Mouse (Mus musculus) stomach, embryonic 15.5 days (tissue): ENCODE measurements at regions not wholly inside any gene's neighbourhood (a gene's known extent, or its start where the extent isn't known, plus 50 kb on each side); places are given as distances from the start of the nearest gene placed in this dataset.

Source experiments
- ATAC-seq: fragments of 200-750 bp; cut with Nextera tagmentation; 2 replicates; pipeline ENCODE4 v1.8.0; 2017; ENCODE audit warnings: low read depth, moderate number of reproducible peaks, moderate TSS enrichment; ENCODE audit not compliant: insufficient read depth, low FRiP score
- H3K27ac ChIP-seq: fragments of 300-500 bp; sonication (generic); 2 replicates; pipeline ENCODE4 v1.5.1; 2015; ENCODE audit warnings: mild to moderate bottlenecking, inconsistent platforms
- H3K27me3 ChIP-seq: fragments of 300-500 bp; sonication (generic); replicated peaks from 2 replicates; pipeline ENCODE4 v1.6.1; 2015; ENCODE audit warnings: inconsistent platforms
- H3K36me3 ChIP-seq: fragments of 300-500 bp; sonication (generic); 2 replicates; pipeline ENCODE4 v1.6.1; 2015; ENCODE audit warnings: inconsistent platforms
- H3K4me1 ChIP-seq: fragments of 300-500 bp; sonication (generic); 2 replicates; pipeline ENCODE4 v1.6.1; 2015; ENCODE audit warnings: inconsistent platforms
- H3K4me2 ChIP-seq: fragments of 300-500 bp; sonication (generic); 2 replicates; pipeline ENCODE4 v1.6.1; 2015; ENCODE audit warnings: mild to moderate bottlenecking, inconsistent platforms
- H3K4me3 ChIP-seq: fragments of 300-500 bp; sonication (generic); replicated peaks from 2 replicates; pipeline ENCODE4 v1.5.1; 2015; ENCODE audit warnings: inconsistent platforms
- H3K9ac ChIP-seq: fragments of 300-500 bp; sonication (generic); 2 replicates; pipeline ENCODE4 v1.6.1; 2015; ENCODE audit warnings: inconsistent platforms
- H3K9me3 ChIP-seq: fragments of 300-500 bp; sonication (generic); 2 replicates; pipeline ENCODE4 v1.6.1; 2016; ENCODE audit warnings: inconsistent platforms
- WGBS: fragments of 180-500 bp; shearing (Covaris S2); methylation state at CpG from one replicate; pipeline ENCODE4 v1.1.7; 2015; 5-methylcytosine and 5-hydroxymethylcytosine counted together

DNA sequence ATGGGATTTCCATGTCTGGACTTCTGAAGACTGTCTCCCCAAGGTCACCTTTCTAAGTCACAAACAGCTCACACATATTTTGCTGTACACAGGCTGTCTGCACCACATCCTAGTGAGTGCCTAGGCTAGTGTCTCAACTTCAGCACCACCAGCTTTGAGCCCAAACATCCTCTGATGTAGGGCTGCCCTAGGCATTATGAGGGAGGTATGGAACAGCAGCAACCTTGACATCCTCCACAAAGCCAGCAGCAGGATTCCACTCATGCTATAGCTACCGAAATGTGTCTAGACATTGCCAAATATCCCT is 111.6 kb downstream of the Nufip1 start:
- WGBS: 89% methylated on average over 1 of the region's 1 CpGs
- Histone ChIP-seq H3K4me2 (no peak overlapping the region), H3K36me3 (no peaks in the 10 kb centered on the region), H3K27me3 (no peaks in the 10 kb centered on the region), H3K4me1 (peaks cover 10% of the 10 kb centered on the region; the same call in 1 of the 2 replicates), H3K9me3 (no peaks in the 10 kb centered on the region), H3K4me3 (no peak overlapping the region), H3K9ac (no peak overlapping the region), H3K27ac (peak overlapping the region; percentile 72; the same call in 1 of the 2 replicates)
- ATAC-seq: no peak

DNA sequence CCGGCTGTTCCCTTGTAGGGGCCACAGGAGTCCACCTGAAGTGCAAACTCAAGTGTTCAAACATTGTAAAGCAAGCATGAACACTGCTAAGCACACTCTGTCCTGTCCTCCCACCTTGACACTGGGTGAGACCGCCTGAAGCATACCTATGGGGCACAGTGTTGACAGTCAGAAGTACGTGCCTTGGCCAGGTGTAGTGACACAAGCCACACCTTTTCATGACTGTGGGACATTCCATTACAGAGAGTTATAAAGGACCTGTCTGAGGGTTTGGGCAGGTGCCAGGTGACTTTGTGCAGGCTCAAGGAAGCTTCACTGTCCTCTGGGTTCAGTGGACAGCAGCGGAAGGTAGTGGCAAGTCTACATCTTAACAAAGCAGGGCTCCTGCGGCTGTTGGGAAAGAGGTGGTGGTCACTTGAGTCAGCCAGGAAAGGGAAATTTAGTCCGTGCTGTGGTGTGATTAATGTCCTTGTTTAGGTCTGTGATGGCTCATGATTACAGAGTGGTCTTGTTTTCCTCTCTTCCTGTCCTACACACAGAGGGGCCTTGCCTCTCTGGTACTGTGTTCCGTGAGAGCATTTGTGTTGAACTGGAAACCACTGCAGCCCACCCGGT is 112.5 kb downstream of the Nufip1 start:
- peaks cover 10% of the 10 kb centered on the region; the same call in 1 of the 2 replicates for H3K4me1 ChIP-seq
- H3K9me3 ChIP-seq: no peaks in the 10 kb centered on the region
- peak; percentile 90 for ATAC-seq
- H3K27me3 ChIP-seq: no peaks in the 10 kb centered on the region
- H3K9ac ChIP-seq: no peak overlapping the region
- H3K27ac ChIP-seq: peak overlapping the region; percentile 72
- no peak overlapping the region for H3K4me2 ChIP-seq
- no peaks in the 10 kb centered on the region for H3K36me3 ChIP-seq
- H3K4me3 ChIP-seq: no peak overlapping the region
- WGBS: 51% methylated on average over 8 of the region's 8 CpGs

DNA sequence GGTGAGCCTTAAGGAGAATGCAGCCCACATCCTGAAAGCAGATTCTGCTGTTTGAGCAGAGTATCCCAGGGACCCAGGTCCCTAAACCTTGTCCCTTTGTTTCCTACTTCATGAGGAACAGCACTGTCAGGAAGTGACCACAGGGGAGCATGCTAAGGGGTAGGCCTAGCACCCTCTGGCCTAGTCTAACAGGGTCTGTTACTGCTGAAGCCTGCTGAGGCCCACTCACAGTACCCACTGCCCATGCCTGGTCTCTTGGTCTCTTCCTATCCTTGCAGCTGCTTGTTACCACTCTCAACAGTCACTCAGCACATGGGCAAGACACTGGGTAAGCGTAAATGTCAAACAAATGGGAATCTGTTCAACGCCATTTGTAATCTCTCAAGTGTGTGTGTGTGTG is 113.2 kb downstream of the Nufip1 start:
- no peak overlapping the region for H3K9ac ChIP-seq
- no peak overlapping the region for H3K4me3 ChIP-seq
- no peaks in the 10 kb centered on the region for H3K36me3 ChIP-seq
- no peak for ATAC-seq
- 0 out of 2 replicates have a peak overlapping the region, but pooled peaks have one; percentile 69 for H3K27ac ChIP-seq
- no peaks in the 10 kb centered on the region for H3K9me3 ChIP-seq
- no peaks in the 10 kb centered on the region for H3K27me3 ChIP-seq
- 83% methylated on average over 2 of the region's 2 CpGs for WGBS
- H3K4me2 ChIP-seq: no peak overlapping the region
- peaks cover 10% of the 10 kb centered on the region; the same call in 1 of the 2 replicates for H3K4me1 ChIP-seq

DNA sequence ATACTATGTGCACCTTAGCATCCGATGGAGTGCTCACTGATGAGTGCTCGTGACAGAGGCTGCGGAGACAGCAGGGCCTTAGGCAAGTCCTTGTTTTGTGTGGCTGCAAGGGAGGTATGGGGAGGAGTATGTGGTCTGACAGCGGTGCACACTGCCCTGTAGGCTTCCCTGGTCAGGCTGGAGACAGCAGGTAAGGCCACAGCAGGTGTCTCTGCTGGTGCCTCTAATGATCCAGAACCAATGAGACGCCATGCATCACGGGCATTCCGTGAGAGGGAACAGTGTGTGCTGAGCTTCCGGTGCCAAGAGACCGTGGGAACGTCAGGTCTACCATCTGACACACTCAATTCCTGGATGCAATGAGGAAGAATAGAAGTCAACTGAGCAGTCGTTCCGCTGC is 114.8 kb downstream of the Nufip1 start:
- H3K4me1 ChIP-seq: peaks cover 10% of the 10 kb centered on the region; the same call in 1 of the 2 replicates
- 91% methylated on average over 12 of the region's 12 CpGs for WGBS
- no peak overlapping the region for H3K4me3 ChIP-seq
- no peak overlapping the region for H3K27ac ChIP-seq
- ATAC-seq: no peak
- H3K9me3 ChIP-seq: no peaks in the 10 kb centered on the region
- no peaks in the 10 kb centered on the region for H3K27me3 ChIP-seq
- no peak overlapping the region for H3K4me2 ChIP-seq
- no peak overlapping the region for H3K9ac ChIP-seq
- H3K36me3 ChIP-seq: no peaks in the 10 kb centered on the region

DNA sequence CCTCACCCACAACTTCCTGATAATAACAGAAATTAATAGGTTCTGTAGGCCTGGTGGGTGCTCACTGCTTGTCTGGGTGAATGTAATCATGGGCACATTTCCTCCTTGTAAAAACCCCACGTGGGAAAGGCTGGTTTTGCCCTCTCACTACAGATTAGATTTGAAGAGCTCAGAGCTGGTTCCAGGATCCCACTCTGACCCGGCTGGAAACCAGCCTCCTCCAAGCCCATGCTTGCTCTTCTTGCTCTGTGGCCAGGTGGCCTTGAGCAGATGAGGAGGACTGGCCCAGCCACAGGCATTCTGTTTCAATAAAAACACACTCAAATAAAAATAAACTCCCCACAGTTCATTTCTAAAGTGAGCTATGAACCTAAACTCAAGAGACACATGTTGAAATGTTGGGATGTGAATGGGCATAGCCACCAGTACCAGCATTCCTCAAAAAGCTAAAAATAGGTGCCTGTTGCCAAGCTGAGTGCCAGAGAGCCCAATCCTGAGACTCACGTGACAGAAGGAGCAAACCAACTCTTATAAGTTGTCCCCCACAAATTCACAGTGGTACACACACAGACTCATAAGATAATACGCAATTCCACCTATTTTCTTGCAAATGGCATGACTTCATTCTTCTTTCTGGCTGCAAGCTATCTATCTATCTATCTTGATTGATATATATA is 116.1 kb downstream of the Nufip1 start:
- no peaks in the 10 kb centered on the region for H3K27me3 ChIP-seq
- no peaks in the 10 kb centered on the region for H3K9me3 ChIP-seq
- H3K9ac ChIP-seq: no peak overlapping the region
- no peak overlapping the region for H3K4me2 ChIP-seq
- WGBS: 69% methylated on average over 4 of the region's 4 CpGs
- H3K36me3 ChIP-seq: no peaks in the 10 kb centered on the region
- H3K4me1 ChIP-seq: peaks cover 10% of the 10 kb centered on the region; the same call in 1 of the 2 replicates
- ATAC-seq: no peak
- no peak overlapping the region for H3K4me3 ChIP-seq
- no peak overlapping the region for H3K27ac ChIP-seq

DNA sequence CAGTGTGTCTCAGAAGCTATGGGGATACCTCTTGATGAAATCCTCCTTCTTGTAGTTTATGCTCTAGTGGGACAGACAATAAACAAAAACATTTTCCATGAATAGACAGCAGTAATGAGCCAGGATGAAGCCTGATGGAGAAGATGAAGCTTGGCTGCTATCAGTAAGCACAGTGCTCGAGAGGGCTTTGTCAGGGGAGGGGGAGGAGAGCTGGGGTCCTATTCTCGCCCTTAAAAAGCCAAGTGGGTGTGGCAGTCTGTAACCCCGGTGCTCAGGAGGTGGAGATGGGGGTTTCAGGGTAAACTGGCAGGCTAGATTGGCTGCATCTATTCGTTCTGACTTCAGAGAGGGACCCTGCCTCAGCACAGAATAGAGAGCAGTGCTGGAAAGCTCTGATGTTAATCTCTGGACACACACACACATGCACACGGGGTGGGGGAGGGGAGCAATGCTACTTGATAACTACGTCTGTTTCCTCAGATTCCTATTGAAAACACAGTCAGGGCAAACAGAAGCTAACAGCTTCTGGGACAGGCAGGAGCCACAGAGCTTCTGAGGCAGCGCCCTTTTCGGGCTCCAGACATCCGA is 118.4 kb downstream of the Nufip1 start:
- Histone ChIP-seq H3K4me3 (no peak overlapping the region), H3K9ac (no peak overlapping the region), H3K36me3 (no peaks in the 10 kb centered on the region), H3K4me1 (no peaks in the 10 kb centered on the region), H3K9me3 (no peaks in the 10 kb centered on the region), H3K27me3 (no peaks in the 10 kb centered on the region), H3K4me2 (no peak overlapping the region), H3K27ac (no peak overlapping the region)
- WGBS: 51% methylated on average over 9 of the region's 9 CpGs
- ATAC-seq: no peak

DNA sequence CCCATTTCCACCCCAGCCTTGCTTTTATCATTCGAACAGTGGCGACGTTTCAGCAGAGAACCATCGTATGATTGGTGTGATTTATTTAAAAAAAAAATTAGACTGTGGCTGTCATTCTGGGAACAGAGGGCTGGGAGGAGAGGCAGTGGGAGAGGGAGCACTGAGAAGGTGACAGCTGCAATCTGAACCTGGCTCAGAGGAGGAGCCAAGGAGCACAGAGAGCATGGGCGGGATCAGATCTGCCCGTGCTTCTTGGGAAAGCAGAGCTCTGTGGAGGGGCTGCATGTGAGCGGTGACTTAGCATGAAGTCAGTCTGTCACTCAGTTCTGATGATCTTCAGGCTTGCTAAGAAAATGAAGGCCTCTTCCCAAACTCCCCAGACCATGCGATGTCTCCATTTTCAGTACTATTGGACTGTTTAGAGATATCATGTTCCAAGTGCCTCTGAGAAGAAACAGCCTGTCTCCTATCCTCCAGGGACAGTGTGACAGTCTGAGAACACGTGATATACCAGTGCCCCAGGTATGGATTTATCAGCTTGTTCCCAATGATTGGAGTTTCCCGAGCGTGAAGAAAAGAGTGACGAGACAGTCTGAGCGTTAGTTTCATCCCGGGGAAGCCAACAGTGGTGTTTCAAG is 129.3 kb downstream of the Nufip1 start:
- Histone ChIP-seq H3K9ac (no peak overlapping the region), H3K36me3 (no peaks in the 10 kb centered on the region), H3K4me1 (peaks cover 11% of the 10 kb centered on the region), H3K27ac (no peak overlapping the region), H3K27me3 (no peaks in the 10 kb centered on the region), H3K9me3 (no peaks in the 10 kb centered on the region), H3K4me3 (no peak overlapping the region), H3K4me2 (no peak overlapping the region)
- WGBS: 80% methylated on average over 14 of the region's 14 CpGs
- no peak for ATAC-seq

DNA sequence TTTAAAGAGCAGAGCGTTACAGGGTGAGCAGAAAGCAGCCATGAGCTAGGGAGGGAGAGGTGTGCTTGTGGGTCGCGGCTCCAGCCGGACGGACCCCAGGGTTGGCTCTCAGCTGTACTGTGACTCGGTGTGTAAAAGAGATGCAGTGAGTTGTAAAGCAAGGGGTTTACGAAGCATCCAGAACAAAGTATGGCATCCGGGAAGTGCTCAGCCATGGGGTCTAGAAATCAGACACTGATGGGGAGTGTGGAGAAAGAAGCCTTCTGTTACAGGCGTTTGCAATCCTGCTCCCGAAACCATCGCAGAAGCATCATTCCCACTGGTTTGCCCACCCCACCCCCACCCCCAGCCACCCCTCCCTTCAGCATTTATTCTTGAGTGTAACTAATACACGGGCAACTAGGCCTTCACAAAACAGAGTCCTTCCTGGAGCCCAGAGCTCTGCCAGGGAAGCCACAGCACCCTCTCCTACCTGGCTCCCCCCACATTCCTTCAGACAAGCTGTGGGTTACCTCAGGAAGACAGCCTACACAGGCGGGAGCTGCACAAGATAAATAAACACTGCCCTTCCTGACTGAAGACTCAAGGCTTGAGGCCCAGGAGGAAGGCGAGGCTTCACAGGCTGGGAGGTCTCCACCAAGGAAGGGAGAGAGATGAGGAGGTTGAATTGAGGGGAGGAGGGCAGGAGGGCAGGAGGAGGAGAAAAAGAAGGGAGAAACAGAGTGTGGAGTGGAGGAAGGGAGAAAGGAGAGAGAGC is 133.1 kb downstream of the Nufip1 start:
- no peaks in the 10 kb centered on the region for H3K36me3 ChIP-seq
- H3K4me1 ChIP-seq: peaks cover 12% of the 10 kb centered on the region
- no peaks in the 10 kb centered on the region for H3K27me3 ChIP-seq
- 62% methylated on average over 14 of the region's 14 CpGs for WGBS
- H3K27ac ChIP-seq: no peak overlapping the region
- H3K9me3 ChIP-seq: no peaks in the 10 kb centered on the region
- H3K4me3 ChIP-seq: no peak overlapping the region
- no peak overlapping the region for H3K9ac ChIP-seq
- ATAC-seq: peak; percentile 48; the same call in 1 of the 2 replicates
- no peak overlapping the region for H3K4me2 ChIP-seq

DNA sequence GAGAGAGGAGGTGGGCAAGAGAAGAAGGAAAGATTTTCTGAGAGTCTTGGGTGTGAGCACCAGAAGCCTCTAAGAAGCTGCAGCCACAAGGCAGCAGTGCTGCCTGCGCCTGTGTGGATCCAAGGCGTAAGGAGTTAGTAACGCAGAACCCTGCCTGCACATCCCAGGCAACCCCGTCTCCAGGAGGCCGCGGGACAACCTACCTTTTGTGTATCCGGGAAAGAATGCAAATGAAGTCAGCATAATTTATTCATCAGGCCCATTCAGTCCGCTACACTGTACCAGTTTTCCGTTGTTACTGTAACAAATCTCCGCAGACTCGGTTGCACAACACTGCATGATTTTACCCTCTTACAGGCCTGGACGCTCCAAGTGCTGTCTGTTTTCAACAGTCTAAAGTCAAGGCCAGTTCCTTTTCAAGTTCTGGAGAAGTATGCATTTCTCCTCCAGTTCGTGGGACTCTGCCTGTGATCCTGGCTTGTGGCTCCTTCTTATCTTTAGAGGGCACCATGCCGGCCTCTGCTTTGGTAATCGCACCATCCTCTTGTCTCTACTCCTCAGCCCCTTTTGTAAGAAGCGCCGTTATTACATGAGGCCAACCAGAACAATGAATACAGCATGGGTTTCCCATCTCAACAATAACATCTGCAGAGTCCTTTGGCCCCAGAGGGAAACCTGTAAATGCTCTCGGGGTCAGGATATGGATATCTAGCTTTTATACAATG is 133.8 kb downstream of the Nufip1 start:
- no peaks in the 10 kb centered on the region for H3K36me3 ChIP-seq
- H3K9ac ChIP-seq: no peak overlapping the region
- no peak overlapping the region for H3K4me2 ChIP-seq

DNA sequence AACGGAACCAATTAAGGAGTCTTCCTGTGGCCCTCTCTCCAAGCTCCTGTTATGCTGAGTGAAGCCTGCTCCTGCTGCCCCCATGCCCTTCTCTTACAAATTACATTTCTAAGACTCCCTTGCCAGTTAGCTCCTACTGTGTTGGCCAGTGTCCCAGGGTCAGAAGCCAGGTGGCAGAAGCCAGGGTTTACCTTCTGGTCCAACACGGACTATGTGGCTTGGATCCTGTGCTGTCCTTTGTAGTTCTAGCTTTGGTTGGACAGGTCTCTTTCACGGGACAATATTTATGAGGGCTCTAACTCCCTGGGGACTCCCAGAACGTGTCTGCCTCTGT is 134.3 kb downstream of the Nufip1 start:
- no peak overlapping the region for H3K27ac ChIP-seq
- no peak overlapping the region for H3K4me2 ChIP-seq
- no peaks in the 10 kb centered on the region for H3K36me3 ChIP-seq
- no peak overlapping the region for H3K4me3 ChIP-seq
- no peaks in the 10 kb centered on the region for H3K9me3 ChIP-seq
- peaks cover 14% of the 10 kb centered on the region for H3K4me1 ChIP-seq
- H3K27me3 ChIP-seq: no peaks in the 10 kb centered on the region
- no peak overlapping the region for H3K9ac ChIP-seq
- WGBS: 69% methylated on average over 4 of the region's 4 CpGs
- ATAC-seq: no peak

More for the DNA sequence above, 133.8 kb downstream of the Nufip1 start:
- no peaks in the 10 kb centered on the region for H3K27me3 ChIP-seq
- 47% methylated on average over 18 of the region's 18 CpGs for WGBS
- H3K4me1 ChIP-seq: peaks cover 14% of the 10 kb centered on the region
- no peaks in the 10 kb centered on the region for H3K9me3 ChIP-seq
- 0 out of 2 replicates have a peak overlapping the region, but pooled peaks have one; percentile 22 for H3K27ac ChIP-seq
- H3K4me3 ChIP-seq: no peak overlapping the region
- no peak for ATAC-seq

DNA sequence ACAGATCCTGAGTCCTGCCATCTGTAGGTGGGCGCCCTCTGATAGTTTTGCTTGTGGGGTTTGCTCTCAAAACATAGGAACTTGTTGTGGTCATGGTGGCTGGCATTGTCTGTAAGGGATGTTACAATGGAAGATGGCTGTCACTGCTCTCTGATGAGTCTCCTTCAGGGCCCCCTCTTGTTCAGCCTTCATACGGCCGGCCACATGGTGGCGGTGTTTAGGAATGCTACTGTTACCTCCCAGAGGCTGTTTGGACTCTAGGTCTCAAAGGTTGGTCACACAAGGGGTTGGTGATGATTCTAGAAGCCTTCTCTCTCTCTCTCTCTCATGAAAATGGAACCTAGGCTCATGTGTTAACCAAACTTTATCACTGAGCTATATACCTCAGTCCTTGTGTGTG is 137.0 kb downstream of the Nufip1 start:
- H3K4me1 ChIP-seq: peaks cover 14% of the 10 kb centered on the region
- no peaks in the 10 kb centered on the region for H3K36me3 ChIP-seq
- H3K4me3 ChIP-seq: no peak overlapping the region
- H3K9me3 ChIP-seq: no peaks in the 10 kb centered on the region
- ATAC-seq: no peak
- no peak overlapping the region for H3K27ac ChIP-seq
- H3K4me2 ChIP-seq: no peak overlapping the region
- H3K27me3 ChIP-seq: no peaks in the 10 kb centered on the region
- no peak overlapping the region for H3K9ac ChIP-seq
- 85% methylated on average over 4 of the region's 4 CpGs for WGBS
